Mouse (Mus musculus) liver, adult (tissue): ENCODE measurements around the gene Tbc1d8.

Experiments used
- GATA4 ChIP-seq: IDR thresholded peaks from 2 replicates; pipeline ENCODE4 v1.6.1; 2014; ENCODE audit warnings: mild to moderate bottlenecking, low read length; ENCODE audit not compliant: insufficient replicate concordance

The Tbc1d8 gene

DNA sequence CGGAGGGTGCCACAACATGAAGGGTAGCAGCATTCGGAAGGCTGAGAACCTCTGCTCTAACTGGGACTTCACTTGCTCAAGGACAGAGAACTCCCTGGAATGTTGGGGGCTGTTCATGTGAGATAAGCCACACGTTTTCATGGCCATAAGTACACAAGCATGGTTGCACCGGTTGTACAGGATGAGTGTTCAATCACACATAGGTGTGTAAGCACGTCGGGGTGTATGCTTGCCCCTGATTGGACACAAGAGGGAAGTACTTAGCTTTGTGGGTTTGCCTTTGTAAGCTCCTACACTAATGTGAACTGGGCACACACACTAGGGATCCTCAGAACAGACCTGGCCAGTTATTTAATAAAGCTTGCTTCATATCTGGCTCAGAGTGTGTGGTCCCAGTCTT, 80.3 kb downstream of the Tbc1d8 start:
- TF ChIP-seq GATA4 = no peak

DNA sequence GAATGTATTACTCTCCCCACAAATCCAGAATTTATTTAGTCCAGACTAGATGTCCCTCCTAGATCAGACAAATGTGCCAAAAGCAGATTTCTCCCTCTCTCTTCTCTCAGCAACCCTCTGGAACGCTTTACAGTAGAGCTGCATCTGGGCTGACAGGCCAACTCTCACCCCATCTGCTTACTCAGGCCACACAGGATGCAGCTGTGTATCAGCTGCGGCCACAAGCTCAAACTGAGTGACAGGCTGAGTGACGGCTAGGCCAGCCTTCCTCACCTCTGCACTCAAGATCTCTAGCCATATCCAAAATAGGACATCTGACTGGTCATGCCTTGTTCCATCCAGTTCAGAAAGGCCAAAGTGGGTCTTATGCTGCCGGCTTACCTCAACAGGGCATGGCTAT, 82.2 kb downstream of the Tbc1d8 start:
- TF ChIP-seq GATA4 = no peak

GRCm38 (mm10) chr1:39394650-39395049, 83.9 kb downstream of the Tbc1d8 start:
- TF ChIP-seq GATA4 = no peak

DNA sequence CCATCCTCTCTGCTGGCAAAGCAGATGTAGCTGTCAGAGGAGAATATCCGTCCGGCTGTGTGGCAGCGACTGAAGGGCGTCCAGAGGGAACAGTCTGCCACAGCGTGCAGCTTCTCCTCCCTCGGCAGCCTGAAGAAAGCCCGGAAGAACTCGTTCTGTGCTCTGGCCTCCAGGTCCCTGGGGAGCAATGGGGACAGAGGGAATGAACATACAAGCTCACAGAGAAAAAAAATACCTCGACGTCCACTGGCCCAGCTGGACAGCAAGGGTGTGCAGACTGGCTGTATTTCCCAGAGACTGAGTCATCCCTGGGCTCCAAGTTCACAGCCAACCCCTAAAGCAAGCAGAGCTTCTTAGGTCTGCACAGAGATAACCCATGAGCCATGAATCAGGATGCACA, 84.5 kb downstream of the Tbc1d8 start:
- no peak for TF ChIP-seq GATA4

DNA sequence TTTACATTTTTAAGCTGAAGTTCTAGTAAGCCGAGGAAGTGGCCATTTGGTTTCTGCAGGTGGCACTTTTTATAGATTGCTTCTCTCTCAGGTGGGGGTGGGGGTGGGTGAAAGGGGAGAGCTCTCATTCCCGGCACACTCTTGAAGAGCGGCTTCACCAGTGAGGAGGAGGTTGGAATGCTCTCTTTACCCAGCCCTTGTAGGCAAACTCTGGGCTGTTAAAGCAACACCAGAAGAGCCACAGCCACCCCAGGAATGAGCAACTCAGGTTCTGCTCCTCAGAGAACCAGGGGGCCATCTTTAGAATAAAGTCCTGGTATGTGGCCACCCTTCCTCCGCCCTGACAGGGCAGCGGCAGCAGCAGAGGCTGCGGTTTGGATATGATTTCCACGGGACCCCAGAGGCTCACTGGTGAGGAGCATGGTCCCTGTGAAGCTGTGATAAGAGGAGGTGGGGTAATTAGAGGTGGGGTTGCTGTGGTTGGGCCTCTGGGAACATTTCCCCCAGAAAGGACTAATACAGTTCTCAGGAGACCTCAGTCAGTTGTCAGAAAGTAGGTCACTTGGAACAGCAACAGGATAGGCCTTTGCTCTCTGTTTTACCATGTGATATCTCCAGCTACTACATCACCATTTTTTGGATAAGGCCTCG, 85.2 kb downstream of the Tbc1d8 start:
- no peak for TF ChIP-seq GATA4

- TF ChIP-seq GATA4 = no peak
These were observed 86.4 kb downstream of the Tbc1d8 start for GRCm38 (mm10) chr1:39392189-39392588.

GRCm38 (mm10) chr1:39391652-39392051, 86.9 kb downstream of the Tbc1d8 start:
- no peak for TF ChIP-seq GATA4

- TF ChIP-seq GATA4 = no peak
These were observed 89.2 kb downstream of the Tbc1d8 start for GRCm38 (mm10) chr1:39389338-39389737.

DNA sequence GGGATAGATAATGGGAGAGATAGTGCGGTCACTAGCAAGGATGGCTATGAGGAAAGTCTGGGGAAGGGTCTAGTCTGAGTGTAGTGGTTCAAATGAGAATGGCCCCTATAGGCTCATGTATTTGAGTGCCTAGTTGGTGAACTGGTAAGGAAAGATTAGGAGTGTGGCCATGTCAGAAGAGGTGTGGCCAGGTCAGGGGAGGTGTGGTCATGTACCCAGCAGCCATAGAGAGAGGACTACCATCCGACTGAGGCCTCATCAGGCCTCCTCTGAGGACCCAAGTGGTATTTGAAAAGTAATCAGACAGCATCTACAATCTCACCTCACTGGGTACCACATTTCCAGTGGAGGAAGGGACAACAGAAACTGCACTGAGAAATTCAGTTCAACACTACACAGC, 90.4 kb downstream of the Tbc1d8 start:
- no peak for TF ChIP-seq GATA4

GRCm38 (mm10) chr1:39387497-39387896, 91.1 kb downstream of the Tbc1d8 start:
- TF ChIP-seq GATA4 = no peak

DNA sequence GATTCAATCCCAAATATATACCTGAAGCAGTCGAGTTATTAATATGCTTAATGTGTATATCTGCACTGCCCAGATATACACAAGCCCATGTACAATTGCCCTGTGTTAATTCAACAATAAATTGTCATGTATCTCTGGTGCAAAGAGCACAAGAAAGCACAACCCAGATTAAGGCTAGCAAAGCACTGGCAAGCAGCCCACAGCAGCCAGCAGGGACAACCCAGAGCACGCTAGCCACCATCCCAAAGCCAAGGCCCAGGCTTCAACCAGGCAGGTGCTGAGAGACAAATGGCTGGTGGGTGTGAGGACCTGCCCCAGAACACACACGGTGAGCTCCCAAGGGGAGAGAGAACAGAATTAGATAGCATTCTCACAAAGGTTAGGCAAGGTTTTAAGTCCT, 92.1 kb downstream of the Tbc1d8 start:
- no peak for TF ChIP-seq GATA4

GRCm38 (mm10) chr1:39384914-39385313, 93.6 kb downstream of the Tbc1d8 start:
- no peak for TF ChIP-seq GATA4

- no peak for TF ChIP-seq GATA4
These were observed 97.5 kb downstream of the Tbc1d8 start for GRCm38 (mm10) chr1:39381017-39381416.

DNA sequence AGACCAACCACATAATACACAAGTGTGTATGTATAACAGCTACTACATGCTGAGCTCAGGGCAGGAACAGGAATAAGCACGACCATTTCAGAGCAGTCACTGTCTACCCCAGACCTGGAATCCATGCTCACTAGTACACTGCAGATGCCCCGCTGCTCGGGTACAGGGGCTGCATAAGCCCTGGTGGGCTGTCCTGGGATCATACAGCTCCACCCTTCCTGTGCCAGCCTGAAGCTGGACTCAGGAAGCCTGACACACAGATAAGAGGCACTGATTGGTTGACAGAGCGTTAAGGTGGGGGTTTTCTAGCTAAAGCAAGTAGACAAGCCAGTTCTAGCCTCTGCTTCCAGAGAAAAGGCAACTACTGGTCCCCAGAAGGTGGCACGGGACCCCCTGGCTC, 99.5 kb downstream of the Tbc1d8 start:
- TF ChIP-seq GATA4 = no peak

- no peak for TF ChIP-seq GATA4
These were observed 100.0 kb downstream of the Tbc1d8 start for GRCm38 (mm10) chr1:39378540-39378939.

DNA sequence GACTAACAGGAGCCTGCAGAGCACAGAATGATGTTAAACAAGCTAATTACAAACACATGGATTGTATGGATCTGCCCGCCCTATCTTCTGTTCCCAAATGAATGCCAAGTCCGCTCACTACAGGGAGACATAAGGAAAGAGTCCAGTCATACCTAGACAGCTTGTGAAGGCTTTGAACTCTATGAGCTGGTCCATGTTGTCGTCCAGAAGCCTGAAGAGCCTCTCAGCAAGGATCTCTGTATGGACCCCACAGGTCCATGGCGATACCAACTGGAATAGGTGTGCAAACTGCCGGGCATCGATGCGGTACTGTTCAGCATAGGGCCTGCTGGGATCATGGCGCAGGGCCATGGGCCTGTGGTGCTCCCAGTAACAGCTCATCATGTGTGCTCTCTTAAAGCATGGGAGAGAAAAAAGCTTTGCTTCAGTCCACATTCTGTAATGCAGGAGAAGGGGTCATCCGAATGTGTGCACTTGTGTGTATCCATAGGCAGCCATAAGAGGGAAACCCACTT, 101.8 kb downstream of the Tbc1d8 start:
- TF ChIP-seq GATA4 = no peak

GRCm38 (mm10) chr1:39376121-39376520, 102.4 kb downstream of the Tbc1d8 start:
- no peak for TF ChIP-seq GATA4
